Mouse (Mus musculus) fat pad, adult 2 months (tissue): ENCODE results near the gene Gm5475.

ENCODE experiments used
- DNase-seq: peaks from one replicate; pipeline ENCODE4 v3.0.0-alpha.2; 2011; ENCODE audit warnings: low read depth, low spot score; ENCODE audit errors: extremely low read depth

Gm5475 gene

DNA sequence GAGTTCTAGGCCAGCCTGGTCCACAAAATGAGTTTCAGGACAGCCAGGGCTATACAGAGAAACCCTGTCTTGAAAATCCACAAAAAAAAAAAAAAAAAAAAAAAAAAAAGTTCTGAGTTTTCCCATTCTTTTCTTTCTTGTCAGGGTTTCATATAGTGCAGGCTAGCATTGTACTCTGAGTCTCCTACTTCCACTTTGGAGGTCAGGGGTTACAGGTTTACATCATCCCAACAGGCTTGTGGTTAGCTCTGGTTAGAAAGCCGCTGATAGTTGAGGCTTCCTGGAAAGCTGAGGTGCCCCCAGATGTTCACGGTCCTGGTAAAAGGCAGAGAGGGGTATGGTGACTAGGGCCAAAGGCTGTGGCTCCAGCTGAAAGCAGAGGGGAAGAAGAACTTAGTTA is 24.9 kb downstream of the Gm5475 start:
- DNase-seq: no peak

DNA sequence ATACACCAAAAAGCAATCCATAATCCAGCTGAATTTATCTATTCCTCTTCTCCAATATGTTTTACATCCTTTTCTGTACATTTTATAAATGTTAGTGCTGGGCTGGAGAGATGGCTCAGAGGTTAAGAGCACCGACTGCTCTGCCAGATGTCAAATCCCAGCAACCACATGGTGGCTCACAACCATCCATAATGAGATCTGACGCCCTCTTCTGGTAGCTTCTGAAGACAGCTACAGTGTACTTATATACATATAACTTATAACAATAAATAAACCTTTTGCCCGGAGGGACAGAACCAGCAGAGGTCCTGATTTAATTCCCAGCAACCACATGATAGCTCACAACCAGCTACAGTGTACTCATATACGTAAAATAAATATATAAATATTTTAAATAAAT is 26.6 kb downstream of the Gm5475 start:
- DNase-seq: no peak

DNA sequence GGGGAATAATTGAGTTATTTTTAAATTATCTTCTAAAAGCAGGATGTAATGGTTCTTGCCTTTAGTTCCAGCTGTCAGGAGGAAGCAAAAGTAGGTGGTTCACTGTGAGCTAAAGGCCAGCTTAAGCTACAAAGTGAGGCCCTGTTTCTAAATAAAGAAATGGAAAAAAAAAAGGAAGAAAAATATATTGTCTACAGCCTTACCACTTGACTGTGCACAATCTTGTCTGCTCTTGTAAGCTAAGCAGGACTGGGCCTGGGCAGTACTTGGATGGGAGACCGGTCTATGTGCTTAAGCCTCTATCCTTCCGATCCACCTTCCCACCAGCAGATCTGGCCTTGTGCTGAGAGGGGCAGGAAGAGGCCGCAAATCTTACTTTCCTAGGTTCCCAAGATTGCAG is 27.5 kb downstream of the Gm5475 start:
- DNase-seq: no peak

DNA sequence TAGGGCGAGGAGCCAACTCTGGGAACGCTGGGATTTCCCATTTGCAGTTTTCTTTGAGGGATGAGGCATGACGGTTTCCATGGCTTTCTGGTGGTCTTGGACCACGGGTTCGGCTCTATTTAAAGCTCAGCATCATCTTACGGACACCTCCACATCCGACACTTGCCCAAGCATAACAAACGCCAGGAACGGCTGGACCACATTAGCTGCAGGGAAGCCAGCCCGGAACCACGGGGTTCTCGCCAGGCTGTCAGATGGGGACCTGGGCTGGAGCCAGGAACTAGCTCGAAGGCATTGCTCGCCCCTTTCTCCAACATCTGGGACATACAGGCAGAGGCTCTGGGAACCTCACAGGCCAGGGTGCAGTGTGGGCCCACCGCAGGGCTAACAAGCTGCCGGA is 29.3 kb downstream of the Gm5475 start:
- no peak for DNase-seq

DNA sequence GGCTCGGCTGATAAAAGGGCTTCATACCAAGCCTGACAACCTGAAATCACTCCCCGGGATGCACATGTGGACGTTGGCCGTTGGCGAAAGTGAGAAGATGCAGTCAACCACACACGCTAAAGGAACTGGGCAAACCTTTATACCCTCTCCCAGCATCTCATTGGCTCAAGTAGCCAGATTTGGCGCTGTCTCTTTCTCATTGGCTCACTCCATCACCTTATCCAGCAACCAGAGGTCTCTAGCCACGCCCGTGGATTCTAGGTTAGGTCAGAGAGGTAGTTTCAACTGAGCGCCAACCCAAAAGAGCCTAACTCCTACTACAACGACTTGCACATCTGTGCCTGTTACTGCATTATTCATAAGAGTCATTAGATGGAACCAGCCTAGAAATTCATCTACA is 30.5 kb downstream of the Gm5475 start:
- DNase-seq: no peak

DNA sequence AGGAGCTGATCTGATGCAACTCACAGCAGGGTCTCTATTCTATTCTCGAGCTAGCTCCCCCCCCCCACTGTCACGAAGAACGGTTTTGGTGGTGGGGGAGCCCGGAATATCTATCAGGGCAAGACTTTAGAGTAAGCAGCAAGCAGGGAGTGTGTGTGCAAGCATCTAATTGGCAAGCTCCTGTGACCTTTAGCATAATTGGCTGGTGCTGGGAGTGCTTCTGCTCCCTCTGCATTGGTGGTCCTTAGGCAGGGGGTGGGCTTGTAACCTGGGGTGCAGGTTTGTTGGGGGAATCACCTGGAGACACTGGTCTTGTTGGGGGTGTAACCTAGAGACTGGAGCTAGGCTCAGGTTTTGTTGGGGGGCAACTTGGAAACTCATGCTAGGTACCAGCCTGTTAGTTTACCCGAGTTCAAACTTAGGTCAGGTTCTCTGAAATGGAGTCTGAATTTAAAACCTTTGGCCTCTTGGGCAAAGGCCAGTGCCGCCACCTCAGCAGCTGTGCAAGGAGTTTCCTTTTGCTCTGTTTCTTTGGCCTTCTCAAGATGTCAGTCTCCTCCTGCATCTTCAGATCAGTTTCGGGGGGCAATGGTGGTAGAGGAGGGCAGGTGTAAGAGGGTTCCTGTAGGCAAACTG is 34.5 kb downstream of the Gm5475 start:
- DNase-seq: no peak

DNA sequence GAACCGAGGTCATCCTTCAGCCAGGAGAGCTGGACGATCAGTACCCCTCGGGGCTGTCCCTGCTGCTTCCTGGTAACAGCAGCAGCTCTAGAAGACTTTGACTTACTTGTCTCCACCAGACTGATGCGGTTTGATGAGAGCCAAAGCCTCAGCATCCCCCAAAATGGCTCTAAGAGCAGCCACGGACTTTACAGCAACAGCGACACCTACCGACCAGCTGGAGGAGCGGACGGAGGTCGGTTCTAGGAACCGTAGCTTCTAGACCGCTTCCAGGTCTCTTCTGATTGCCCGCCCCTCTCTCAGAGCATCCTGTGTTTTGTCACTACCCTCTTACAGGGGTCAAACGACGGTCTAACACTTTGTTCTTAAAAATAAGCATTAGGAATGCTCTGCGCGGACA is 35.4 kb downstream of the Gm5475 start:
- no peak for DNase-seq

DNA sequence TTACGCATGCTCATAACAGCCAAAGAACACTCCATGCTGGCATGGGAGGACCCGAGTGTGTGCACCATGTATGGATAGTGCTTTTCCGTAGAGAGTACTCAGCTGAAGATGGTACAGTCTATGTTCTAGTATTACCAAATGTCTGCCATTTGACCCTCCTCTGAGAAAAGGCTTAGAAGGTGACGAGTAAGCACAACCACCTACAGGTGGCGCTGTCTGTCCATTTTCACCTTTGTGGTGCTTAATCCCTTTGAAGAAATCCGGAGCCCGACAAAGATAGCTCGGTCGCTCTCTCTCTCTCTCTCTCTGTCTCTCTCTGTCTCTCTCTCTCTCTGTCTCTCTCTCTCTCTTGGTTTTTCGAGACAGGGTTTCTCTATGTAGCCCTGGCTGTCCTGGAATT is 36.1 kb downstream of the Gm5475 start:
- DNase-seq: no peak

DNA sequence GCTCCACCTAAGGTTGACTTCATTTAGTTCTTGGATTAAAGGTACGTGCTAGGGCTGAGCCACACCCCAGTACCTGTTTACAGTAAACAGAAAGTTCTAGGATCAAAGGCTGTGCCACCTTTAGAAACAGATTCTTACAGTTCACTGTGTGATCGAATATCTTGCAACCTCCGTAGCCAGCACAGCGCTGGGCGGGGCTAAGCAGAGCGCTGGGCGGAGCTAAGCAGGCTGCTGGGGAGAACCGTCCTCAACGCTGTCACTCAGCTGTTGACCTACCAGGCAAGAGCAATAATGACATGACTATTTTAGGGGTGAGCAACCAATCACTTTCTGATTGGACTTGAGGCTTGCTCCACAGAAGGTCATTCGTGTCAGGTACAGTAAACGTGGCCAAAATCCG is 39.0 kb downstream of the Gm5475 start:
- no peak for DNase-seq

DNA sequence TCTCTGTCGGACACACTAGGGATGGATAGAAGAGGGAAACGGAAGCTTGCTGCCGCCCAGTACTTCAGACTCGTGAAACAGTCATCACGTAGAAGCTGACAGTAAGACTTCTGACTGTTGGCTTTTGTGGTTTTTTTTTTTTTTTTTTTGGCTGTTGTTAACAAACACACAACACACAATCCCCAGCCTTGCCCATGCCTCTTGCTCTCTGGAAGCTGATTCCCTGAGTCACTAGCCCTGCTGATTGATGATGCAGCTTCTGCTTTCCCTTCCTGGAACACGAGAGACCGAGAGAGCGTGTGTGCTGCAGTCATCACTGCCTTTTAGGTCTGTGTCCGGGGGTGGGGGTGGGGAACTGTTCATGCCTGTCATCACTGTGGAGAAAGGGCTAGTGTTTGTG is 39.7 kb downstream of the Gm5475 start:
- no peak for DNase-seq

DNA sequence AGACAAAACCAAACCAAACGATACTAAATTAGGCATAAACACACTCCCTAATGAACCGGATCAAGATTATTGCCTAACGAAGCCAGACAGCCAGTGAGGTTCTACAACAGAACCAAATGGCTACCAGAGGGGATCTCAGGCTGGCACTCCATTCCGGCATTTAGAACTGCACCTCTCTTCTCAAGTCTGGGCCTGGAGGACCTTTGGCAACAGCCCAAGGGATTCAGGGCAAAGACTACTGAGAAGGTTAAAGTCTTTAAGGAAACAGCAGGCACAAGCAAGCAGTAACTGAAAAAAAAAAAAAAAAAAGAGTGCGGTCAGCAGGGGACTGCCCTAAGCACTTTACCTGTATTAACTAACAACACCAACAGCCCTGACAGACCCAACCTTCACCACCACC is 40.1 kb downstream of the Gm5475 start:
- DNase-seq: no peak

DNA sequence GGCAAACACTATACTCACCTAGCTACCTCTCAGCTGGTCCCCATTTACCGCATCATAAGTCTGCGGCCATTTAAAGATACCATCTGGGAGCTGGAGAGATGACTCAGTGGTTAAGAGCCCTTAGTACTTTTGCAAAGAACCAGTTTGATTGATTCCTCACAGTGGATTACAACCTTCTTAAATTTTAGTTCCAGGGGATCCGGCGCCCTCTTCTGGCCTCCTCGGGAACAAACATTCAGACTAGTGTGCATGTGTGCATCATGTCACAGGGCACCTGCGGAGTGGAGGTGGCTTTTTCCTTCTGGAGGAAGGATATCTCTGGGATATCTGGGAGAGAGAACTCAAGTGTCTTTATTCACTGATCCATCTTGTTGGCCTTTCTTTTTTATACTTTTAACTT is 41.8 kb downstream of the Gm5475 start:
- DNase-seq: no peak

DNA sequence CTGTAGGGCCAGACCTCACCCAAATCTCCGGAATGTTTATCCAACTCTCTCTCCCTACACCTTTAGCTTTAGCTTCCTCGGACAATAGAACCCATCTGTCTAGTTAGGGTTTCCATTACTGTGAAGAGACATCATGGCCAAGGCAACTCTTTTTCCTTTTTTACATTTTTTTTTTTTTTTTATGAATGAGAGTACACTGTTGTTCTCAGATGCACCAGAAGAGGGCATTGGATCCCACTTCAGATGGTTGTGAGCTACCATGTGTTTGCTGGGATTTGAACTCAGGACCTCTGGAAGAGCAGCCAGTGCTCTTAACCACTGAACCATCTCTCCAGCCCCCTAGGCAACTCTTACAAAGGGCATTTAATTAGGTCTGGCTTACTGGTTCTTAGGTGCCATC is 43.5 kb downstream of the Gm5475 start:
- DNase-seq: no peak

DNA sequence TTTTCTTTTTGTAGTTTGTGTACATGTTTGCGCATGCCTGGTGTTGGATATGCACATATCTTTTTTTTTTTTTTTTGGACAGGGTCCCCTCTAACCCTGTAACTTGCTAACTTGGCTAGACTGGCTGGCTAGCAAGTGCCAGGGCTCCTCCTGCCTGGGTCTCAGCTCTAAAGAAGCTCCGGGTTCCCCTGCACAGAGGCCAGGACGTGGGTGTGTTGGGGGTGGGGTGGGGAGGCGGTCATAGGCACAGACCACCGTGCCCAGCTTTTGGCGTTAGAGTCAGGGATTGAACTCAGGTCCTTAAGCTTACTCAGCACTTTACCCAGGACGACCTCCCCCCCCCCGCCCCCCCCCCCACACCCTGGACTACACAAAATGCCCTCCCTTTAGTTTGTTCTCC is 45.8 kb downstream of the Gm5475 start:
- no peak for DNase-seq

DNA sequence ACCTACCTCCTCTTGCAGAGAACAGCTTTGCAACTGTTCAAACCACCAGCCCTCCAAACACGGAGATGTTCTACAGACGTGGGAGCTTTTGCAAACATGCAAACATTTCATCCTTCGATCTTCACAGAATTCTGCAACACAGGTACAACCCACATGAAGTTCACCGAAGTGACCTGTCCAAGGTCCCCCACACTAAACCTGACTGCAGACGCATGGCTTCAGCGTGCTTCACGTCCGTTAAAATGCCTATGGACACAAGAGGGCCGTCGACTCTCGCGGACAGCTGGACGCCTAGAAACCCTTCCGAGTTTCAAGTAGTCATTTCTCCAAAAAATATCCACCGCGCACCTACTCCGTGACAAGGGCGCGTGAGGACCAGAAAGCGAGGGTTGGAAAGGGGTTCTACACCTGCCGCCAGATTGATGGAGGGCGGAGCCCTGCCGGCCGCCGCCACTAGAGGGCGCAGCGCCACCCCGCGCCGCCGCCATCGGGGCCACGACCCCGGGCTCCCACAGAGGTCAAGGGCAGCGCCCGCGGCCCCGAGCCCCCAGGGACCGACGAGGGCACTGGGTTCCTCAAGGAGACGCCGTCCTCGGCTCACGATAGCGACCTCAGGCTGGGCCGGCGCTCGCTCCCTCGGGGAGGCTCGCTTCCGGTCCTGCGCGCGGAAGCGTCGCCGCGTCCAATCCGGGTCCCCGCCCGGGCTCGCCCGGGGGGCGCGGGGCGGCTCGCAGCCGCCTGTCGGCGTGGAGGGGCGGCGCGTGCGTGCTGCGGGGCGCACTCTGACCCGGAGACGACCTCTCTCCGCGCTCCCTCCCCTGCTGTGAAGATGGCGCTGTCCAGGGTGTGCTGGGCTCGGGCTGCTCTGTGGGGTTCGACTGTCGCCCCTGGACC is 46.6 kb downstream of the Gm5475 start, which contains the start of gene Letmd1:
Letmd1 (plus strand) TSS at position 729 of the 894 bp plus-strand sequence.
- no peak for DNase-seq

DNA sequence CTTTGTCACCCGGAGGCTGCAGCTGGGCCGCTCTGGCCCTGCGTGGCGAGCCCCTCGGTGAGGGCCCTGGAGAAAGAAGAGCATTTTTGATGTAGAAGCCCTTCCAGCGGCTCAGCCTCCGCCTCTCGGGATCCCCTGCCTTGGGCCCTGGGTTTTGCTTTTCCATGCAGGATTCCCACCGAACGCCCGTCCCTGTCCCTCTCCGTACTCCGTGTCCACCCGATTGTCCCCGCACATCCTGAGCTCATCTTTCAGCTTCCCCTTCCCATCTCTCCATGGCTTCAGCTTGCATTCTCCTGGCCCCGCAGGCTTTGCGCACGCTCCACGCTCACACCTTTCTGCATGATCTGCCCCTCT is 47.2 kb downstream of the Gm5475 start:
- no peak for DNase-seq

DNA sequence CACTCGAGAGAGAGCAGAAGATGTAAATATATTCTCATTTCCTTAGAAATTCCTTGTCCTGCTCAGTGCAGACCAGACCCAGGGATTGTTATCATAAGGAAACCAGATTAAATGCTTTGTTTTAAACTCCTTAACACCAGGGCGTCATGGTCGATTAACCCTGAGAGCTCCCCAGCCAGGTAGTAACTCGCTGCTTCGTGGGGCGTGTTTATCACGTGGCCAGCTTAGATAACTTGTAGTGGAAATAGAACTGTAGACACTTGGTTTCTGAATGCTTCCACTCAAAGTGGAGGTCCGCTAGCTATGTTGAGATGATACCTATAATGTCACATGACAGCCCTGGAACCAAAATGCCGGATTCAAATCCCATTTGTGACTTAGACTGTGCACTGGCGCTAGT is 48.1 kb downstream of the Gm5475 start:
- DNase-seq: no peak

DNA sequence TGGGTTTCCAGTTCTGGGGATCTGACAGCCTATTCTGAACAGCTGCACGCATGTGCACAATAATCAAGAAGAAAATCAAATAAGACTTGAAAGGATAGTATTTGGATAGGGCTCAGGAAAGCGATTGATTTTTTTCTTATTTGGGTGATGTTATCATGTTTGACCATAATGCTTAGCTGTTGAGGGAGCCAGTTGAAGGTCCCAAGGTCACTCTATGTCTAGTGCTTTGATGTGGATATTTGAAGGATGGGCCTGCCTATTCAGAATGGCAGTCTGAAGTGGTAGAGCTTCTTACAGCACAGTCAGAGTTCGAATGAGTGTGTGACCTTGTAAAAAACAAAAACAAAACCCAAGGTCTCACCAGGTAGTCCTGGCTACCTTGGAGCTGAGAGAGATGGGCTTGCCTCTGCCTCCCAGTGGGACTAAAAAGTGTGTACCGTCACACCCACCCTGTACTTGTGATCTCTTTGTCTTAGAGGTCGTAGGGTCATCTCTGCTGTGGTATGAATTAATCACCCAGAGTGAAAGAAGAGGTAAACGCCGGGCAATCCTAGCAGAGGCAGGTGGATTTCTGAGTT is 52.1 kb downstream of the Gm5475 start:
- DNase-seq: no peak
